Mouse (Mus musculus) ES-Bruce4 (cell line): ENCODE measurements around the gene Tsc22d3. TPM values are rescaled to one million over a fixed set of nuclear protein-coding genes. Genes with fewer than 3 reads are reported as not detected.

Experiments used
- H3K27ac ChIP-seq: 2 replicates; pipeline ENCODE4 v1.5.1; 2012; ENCODE audit warnings: low read length, inconsistent platforms; ENCODE audit not compliant: insufficient read depth
- H3K27me3 ChIP-seq: 2 replicates; pipeline ENCODE4 v1.6.1; 2012; ENCODE audit warnings: mild to moderate bottlenecking, low read length, inconsistent platforms; ENCODE audit not compliant: control insufficient read depth, poor library complexity, insufficient read depth, severe bottlenecking
- H3K36me3 ChIP-seq: 2 replicates; pipeline ENCODE4 v1.6.1; 2012; ENCODE audit warnings: inconsistent platforms, mild to moderate bottlenecking, low read length, moderate library complexity; ENCODE audit not compliant: control insufficient read depth, poor library complexity, insufficient read depth, severe bottlenecking
- H3K4me1 ChIP-seq: one replicate; pipeline ENCODE4 v1.8.1; 2011; ENCODE audit warnings: low read length; ENCODE audit not compliant: control insufficient read depth, insufficient read depth
- H3K4me3 ChIP-seq: 2 replicates; pipeline ENCODE4 v1.5.1; 2011; ENCODE audit warnings: low read depth, mild to moderate bottlenecking, low read length
- H3K9ac ChIP-seq: 2 replicates; pipeline ENCODE4 v1.6.1; 2012; ENCODE audit warnings: low read depth, mild to moderate bottlenecking, inconsistent platforms; ENCODE audit not compliant: poor library complexity, severe bottlenecking
- H3K9me3 ChIP-seq: replicated peaks from 2 replicates; pipeline ENCODE4 v1.6.1; 2012; ENCODE audit warnings: mild to moderate bottlenecking, low read length, inconsistent platforms; ENCODE audit not compliant: control insufficient read depth, poor library complexity, insufficient read depth, severe bottlenecking
- CTCF ChIP-seq: IDR thresholded peaks from one replicate; pipeline ENCODE4 v1.8.1; 2011; ENCODE audit warnings: low read depth, low read length
- EP300 ChIP-seq: IDR thresholded peaks from 2 replicates; pipeline ENCODE4 v1.6.1; 2011; ENCODE audit warnings: low read depth, low read length; ENCODE audit not compliant: insufficient read depth
- POLR2A ChIP-seq: IDR thresholded peaks from one replicate; pipeline ENCODE4 v1.8.1; 2011; ENCODE audit warnings: low read length; ENCODE audit not compliant: insufficient read depth
- polyA plus RNA-seq: library from polyadenylated mRNA; stranded (reverse); fragments of >200 nt; gene quantifications from 2 replicates; pipeline ENCODE4 v1.2.4, GENCODE M21; 2011; ENCODE audit warnings: low read depth; ENCODE audit not compliant: missing spikeins, insufficient read depth, insufficient read length

Tsc22d3 gene
- polyA plus RNA-seq, 1 experiment: 7.6 TPM

DNA sequence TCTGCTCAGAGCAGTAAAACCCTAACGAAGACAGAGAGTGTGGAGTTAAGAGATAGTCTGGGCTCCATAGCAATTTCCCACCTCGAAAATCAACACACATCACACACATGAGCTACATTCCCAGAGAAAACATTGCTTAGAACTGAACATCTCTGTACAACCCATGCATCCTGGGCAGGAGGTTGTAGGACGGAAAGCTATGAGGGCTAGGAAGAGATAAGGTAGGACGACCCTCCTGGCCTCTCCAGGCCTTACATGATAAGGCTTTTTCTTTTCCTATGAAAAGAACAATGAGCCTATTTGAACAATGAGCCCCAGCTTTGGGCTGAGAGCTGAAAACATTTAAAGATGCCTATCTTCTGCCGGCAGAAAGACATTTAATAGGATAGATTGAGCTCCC, 69.8 kb downstream of the Tsc22d3 start:
- H3K27ac ChIP-seq: no peak overlapping the region
- no peak overlapping the region for H3K9ac ChIP-seq
- no peaks in the 10 kb centered on the region for H3K27me3 ChIP-seq
- no peak overlapping the region for H3K4me3 ChIP-seq
- no peaks in the 10 kb centered on the region for H3K9me3 ChIP-seq
- peaks cover 1% of the 10 kb centered on the region for H3K4me1 ChIP-seq
- no peaks in the 10 kb centered on the region for H3K36me3 ChIP-seq
- TF ChIP-seq EP300 (no peak), POLR2A (no peak), CTCF (no peak)

GRCm38 (mm10) chrX:140529074-140529561, 71.3 kb downstream of the Tsc22d3 start:
- H3K27me3 ChIP-seq: no peaks in the 10 kb centered on the region

DNA sequence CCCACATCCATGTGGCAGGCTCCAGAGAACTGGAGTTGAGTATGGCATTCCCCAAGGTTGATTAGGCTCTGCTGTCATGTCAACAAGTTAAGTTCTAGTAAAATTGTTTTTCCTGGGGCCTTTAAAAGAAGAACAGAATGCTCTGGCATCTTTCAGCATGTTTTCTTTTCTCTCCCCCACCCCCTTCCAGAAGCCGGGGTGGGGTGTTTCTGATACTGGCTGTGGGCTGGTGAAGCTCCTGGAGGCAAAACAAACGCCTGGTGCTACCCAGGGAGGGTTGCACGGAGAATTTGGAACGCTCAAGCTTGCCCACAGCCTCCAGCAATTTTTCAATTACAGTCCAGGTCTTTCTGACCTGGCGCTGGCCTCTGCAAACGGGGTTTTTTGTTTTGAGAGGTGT, 73.2 kb downstream of the Tsc22d3 start:
- no peaks in the 10 kb centered on the region for H3K9me3 ChIP-seq
- H3K9ac ChIP-seq: no peak overlapping the region
- no peak overlapping the region for H3K4me3 ChIP-seq
- no peaks in the 10 kb centered on the region for H3K4me1 ChIP-seq
- H3K27me3 ChIP-seq: no peaks in the 10 kb centered on the region
- H3K27ac ChIP-seq: no peak overlapping the region
- H3K36me3 ChIP-seq: no peaks in the 10 kb centered on the region
- TF ChIP-seq CTCF (no peak), EP300 (no peak), POLR2A (no peak)

More at GRCm38 (mm10) chrX:140529074-140529561, 71.3 kb downstream of the Tsc22d3 start:
- H3K4me1 ChIP-seq: no peaks in the 10 kb centered on the region
- no peaks in the 10 kb centered on the region for H3K9me3 ChIP-seq
- no peak overlapping the region for H3K27ac ChIP-seq
- H3K4me3 ChIP-seq: no peak overlapping the region
- H3K36me3 ChIP-seq: no peaks in the 10 kb centered on the region
- no peak overlapping the region for H3K9ac ChIP-seq
- TF ChIP-seq POLR2A: no peak
- TF ChIP-seq CTCF: no peak
- TF ChIP-seq EP300: no peak

- H3K27ac ChIP-seq: no peak overlapping the region
- no peaks in the 10 kb centered on the region for H3K4me1 ChIP-seq
- H3K9ac ChIP-seq: no peak overlapping the region
- no peaks in the 10 kb centered on the region for H3K36me3 ChIP-seq
- TF ChIP-seq POLR2A (no peak), EP300 (no peak), CTCF (no peak)
- H3K27me3 ChIP-seq: no peaks in the 10 kb centered on the region
- H3K4me3 ChIP-seq: no peak overlapping the region
- no peaks in the 10 kb centered on the region for H3K9me3 ChIP-seq
Observed at GRCm38 (mm10) chrX:140526253-140526618, 74.2 kb downstream of the Tsc22d3 start.

DNA sequence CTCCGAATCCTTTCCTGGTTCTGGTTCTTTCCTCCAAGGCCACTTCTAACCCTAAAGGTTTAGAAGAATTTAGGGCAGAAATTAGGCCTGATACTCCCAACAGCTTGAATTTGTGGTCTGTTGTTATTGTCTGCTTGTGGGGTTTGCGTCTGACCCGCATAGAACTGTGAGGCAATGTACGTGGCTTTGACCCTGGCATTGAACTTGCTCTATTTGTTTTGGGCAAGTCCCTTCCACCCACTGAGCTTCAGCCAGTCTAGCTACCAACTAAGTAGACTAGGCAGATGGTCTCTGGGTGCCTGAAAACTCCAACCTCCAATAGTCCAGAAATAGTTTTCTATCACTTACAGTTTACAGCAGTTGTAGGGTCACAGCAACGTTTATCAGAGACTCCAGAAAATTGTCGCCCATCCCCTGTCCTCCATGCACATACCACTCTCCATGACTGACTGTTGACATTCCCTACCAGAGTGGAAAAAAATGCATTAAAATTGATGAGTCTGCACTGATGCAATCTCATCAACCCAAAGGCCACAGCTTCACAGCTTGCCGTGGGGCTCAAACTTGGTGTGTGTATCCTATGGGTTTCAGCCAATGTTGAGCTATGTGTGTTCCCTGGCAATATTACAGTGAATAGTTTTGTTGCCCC, 74.7 kb downstream of the Tsc22d3 start:
- TF ChIP-seq EP300 (no peak), CTCF (no peak), POLR2A (no peak)
- Histone ChIP-seq H3K9ac (no peak overlapping the region), H3K9me3 (no peaks in the 10 kb centered on the region), H3K36me3 (no peaks in the 10 kb centered on the region), H3K27me3 (no peaks in the 10 kb centered on the region), H3K4me1 (no peaks in the 10 kb centered on the region), H3K27ac (no peak overlapping the region), H3K4me3 (no peak overlapping the region)

DNA sequence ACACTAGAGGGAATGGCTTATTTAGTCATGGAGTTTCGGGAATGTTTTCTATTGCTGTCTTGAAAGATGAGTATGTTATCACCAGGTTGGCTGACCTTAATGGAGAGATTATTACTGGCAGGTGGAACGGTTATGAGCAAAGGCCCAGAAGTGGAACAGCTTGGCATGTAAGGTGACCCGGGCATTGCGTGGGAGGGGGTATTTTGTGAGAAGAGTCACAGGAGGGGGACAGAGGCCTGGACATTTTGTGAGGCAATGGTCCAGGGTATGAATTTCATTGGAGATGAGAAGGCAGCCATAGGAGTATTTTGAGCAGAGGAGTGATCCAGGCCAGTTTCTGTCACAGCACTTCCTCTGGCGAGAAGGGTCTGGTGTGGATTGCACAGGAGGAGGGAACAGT, 76.2 kb downstream of the Tsc22d3 start:
- H3K4me1 ChIP-seq: no peaks in the 10 kb centered on the region
- H3K27ac ChIP-seq: no peak overlapping the region
- TF ChIP-seq EP300: no peak
- TF ChIP-seq CTCF: no peak
- no peak for TF ChIP-seq POLR2A
- no peaks in the 10 kb centered on the region for H3K9me3 ChIP-seq
- no peaks in the 10 kb centered on the region for H3K36me3 ChIP-seq
- H3K27me3 ChIP-seq: no peaks in the 10 kb centered on the region
- H3K4me3 ChIP-seq: no peak overlapping the region
- no peak overlapping the region for H3K9ac ChIP-seq
